Mouse (Mus musculus): ENCODE measurements around the gene Krtcap3. TPM values are rescaled to one million over a fixed set of nuclear protein-coding genes. Genes with fewer than 3 reads are reported as not detected.

Krtcap3 gene
- total and polyA plus RNA-seq, 3 experiments = 2.2 to 13.6 (median 4.5) TPM

- no peak for DNase-seq
Observed at GRCm38 (mm10) chr5:31252795-31253545, 1.5 kb downstream of the Krtcap3 start.

GRCm38 (mm10) chr5:31253806-31254205 lies 2.3 kb downstream of the Krtcap3 start:
- DNase-seq = no peak

- DNase-seq = peak; percentile 61
Observed at GRCm38 (mm10) chr5:31254452-31254851, 3.0 kb downstream of the Krtcap3 start.

- DNase-seq = no peak
Observed at GRCm38 (mm10) chr5:31254901-31255300, 3.4 kb downstream of the Krtcap3 start.

- no peak for DNase-seq
Observed at GRCm38 (mm10) chr5:31255381-31255780, 3.9 kb downstream of the Krtcap3 start.

- DNase-seq = no peak
Observed at GRCm38 (mm10) chr5:31255971-31256370, 4.5 kb downstream of the Krtcap3 start.

GRCm38 (mm10) chr5:31257616-31258015 lies 6.1 kb downstream of the Krtcap3 start:
- DNase-seq = no peak

- DNase-seq = no peak
Observed at GRCm38 (mm10) chr5:31266101-31266500, 14.6 kb downstream of the Krtcap3 start.

GRCm38 (mm10) chr5:31267686-31268085 lies 16.2 kb downstream of the Krtcap3 start:
- DNase-seq = no peak

- no peak for DNase-seq
Observed at GRCm38 (mm10) chr5:31273018-31273417, 21.5 kb downstream of the Krtcap3 start.

GRCm38 (mm10) chr5:31279245-31279988 lies 27.9 kb downstream of the Krtcap3 start:
- no peak for DNase-seq

GRCm38 (mm10) chr5:31288225-31288624 lies 36.7 kb downstream of the Krtcap3 start:
- DNase-seq = no peak

GRCm38 (mm10) chr5:31288655-31289054 lies 37.2 kb downstream of the Krtcap3 start:
- DNase-seq = no peak

- DNase-seq = no peak
Observed at GRCm38 (mm10) chr5:31289626-31290230, 38.2 kb downstream of the Krtcap3 start.

GRCm38 (mm10) chr5:31290521-31291360 lies 39.2 kb downstream of the Krtcap3 start, which contains the start of gene Ift172:
TSS of gene Ift172 (minus strand) at chr5:31291116.
- peak; percentile 98 for DNase-seq

GRCm38 (mm10) chr5:31291361-31291688 lies 39.8 kb downstream of the Krtcap3 start:
- DNase-seq = no peak

- peak; percentile 55 for DNase-seq
Observed at GRCm38 (mm10) chr5:31294964-31295605, 43.6 kb downstream of the Krtcap3 start.

- peak; percentile 48 for DNase-seq
Observed at GRCm38 (mm10) chr5:31295606-31296141, 44.2 kb downstream of the Krtcap3 start, which contains the start of gene Fndc4. TSS of gene Fndc4 (minus strand) at chr5:31296080.

GRCm38 (mm10) chr5:31297047-31297757 lies 45.7 kb downstream of the Krtcap3 start, which contains the start of gene Gckr:
TSS of gene Gckr (plus strand) at chr5:31297443.
- DNase-seq = peak; percentile 13

- no peak for DNase-seq
Observed at GRCm38 (mm10) chr5:31297981-31298380, 46.5 kb downstream of the Krtcap3 start.
